Mouse (Mus musculus) gastrocnemius, postnatal 36 days (tissue): ENCODE measurements around the gene Elmo2. TPM values are rescaled to one million over a fixed set of nuclear protein-coding genes. Genes with fewer than 3 reads are reported as not detected.
A peak's percentile ranks its signal among the peaks of the same experiment; 100 is the strongest.

Experiments
- DNase-seq, 2 experiments: peaks; one replicate each; pipeline ENCODE4 v3.0.0; 2022
- intact Hi-C: fragments of 180-260 bp; cut with DNase I; formaldehyde crosslinking; loops from one replicate; pipeline ENCODE4 v1.15.1; 2025
- long read RNA-seq, 2 experiments: library from polyadenylated mRNA; stranded (forward); transcript quantifications; one replicate each; pipeline ENCODE4 v2.0.0; 2021
- total RNA-seq, 2 experiments: library from RNA; stranded (reverse); gene quantifications; 2 replicates each; pipeline ENCODE4 v1.2.3; 2021

Gene Elmo2
- total RNA-seq, result 10 to 100 TPM; 12.2 to 14.5 TPM
- long read RNA-seq, experiment 1, transcript Elmo2-203 (21 exons, 3,466 nt), result major isoform, 5 of 10 reads
- long read RNA-seq, experiment 1, partial matches to known transcripts, result 0 of 10 reads
- long read RNA-seq, experiment 1, other reads (novel, unspliced or antisense), result 5 of 10 reads
- long read RNA-seq, experiment 2, partial matches to known transcripts, result 0 of 6 reads
- long read RNA-seq, experiment 2, other reads (novel, unspliced or antisense), result 4 of 6 reads

DNA sequence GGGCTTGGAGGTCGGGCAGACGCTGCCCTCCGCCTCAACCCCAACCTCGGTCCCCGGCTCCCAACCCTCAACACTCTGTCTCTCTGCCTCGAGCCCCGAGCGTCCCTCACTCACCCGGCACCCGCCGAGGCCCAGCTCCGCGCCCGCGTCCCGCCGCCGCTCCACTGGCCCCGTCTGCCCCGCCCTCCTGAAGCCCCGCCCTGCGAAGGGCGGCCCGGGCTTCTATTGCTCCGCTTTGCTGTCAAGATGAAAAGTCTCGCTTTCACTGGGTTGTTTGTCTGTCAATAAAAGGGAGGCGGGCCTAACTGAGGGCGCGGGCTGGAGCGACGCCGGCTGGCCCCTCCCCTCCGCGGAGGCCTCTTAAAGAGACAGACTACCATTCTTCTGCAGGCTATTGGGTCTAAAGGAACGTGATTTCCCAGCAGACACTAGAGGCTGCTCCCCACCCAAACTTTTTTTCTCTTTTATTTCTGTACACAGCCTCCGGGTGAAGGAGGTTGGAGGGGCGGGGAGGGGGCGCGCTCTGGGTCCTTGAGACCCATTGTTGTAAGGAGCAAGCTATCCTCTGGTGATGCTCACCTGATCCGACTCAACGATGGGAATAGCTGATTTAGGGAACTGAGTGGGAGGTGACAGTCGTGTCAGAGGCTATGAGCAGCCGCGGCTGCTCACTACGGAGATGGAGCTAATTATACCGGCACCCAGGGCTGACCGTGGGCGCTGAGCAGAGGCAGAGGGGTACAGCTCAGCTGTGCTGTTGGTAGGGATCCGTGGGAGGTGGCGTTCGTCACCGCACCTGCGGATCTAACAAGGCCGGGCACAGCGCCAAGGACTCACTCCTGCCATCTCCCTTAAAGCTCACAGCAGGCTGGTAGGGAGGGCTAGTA is at the start of gene Elmo2:
Gene Elmo2, minus strand, starts transcription at position 176 of the 887 bp plus-strand sequence.
- intact Hi-C loops, result no loop called here
- DNase-seq, result peak; percentile 94 to 96

GRCm38 (mm10) chr2:165376001-165376400 is 49.7 kb upstream of the Elmo2 start:
- DNase-seq, result no peak
- intact Hi-C loops, result no loop called here

GRCm38 (mm10) chr2:165375478-165375877 is 49.2 kb upstream of the Elmo2 start:
- intact Hi-C loops, result no loop called here

DNA sequence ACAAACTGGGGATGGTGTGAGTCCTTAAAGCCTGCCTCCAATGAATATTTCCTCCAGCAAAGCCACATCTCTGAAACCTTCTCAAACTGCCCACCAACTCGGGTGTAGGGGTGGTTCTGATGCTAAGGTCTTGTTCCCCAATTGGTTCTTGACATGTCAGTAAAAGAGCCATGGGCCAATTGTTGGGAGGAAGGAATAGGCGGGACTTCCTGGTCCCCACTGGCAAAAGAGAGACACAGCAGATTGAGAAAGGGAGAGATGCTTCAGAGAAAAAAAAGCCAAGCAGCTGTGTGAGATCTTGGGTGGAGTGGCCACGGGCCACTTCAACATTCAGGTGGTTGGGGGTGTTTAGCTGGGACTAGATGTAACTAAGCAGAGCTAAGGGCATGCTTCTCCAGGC is 44.8 kb upstream of the Elmo2 start:
- intact Hi-C loops, result no loop called here
- no peak for DNase-seq

More at GRCm38 (mm10) chr2:165375478-165375877, 49.2 kb upstream of the Elmo2 start:
- no peak for DNase-seq

GRCm38 (mm10) chr2:165370348-165370747 is 44.1 kb upstream of the Elmo2 start:
- intact Hi-C loops, result no loop called here
- no peak for DNase-seq

- intact Hi-C loops, result loop anchor here (10.0 kb wide), 1 partner anchor 116 kb away; no protein-coding TSS in a partner anchor
- no peak for DNase-seq
Measured at GRCm38 (mm10) chr2:165368496-165368895, 42.2 kb upstream of the Elmo2 start, which contains the start of gene Zfp663. TSS of gene Zfp663 (minus strand) at chr2:165368729.

DNA sequence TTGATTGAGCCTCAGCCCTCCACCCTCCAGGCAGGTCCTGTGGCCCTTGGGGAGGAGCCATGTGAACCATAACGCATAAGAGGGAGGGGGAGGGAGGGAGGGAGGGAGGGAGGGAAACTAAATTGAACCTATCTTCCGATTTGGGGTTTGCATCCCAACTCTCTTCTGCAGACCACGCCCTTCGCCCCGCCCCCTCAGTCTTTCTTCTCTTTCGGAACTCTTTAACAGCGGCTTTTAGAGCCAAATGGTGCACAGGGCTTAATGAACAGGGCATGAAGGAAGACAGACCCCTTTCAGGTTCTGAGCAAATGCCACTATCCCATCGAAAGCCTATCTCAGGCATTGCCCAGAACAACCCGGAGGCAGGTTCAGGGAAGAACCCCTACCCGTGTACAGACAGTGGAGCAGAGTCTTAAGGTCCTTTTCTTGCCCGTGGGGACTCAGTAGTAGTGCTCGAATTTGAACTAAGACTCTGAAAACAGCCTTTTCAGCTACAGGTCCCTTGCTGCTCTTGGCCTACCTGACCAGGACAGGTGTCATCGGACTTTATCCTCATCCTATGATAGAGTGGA is 41.7 kb upstream of the Elmo2 start:
- DNase-seq, result no peak
- intact Hi-C loops, result loop anchor here (10.0 kb wide), 1 partner anchor 117 kb away; no protein-coding TSS in a partner anchor

GRCm38 (mm10) chr2:165367047-165367520 is 40.8 kb upstream of the Elmo2 start:
- intact Hi-C loops, result loop anchor here (10.0 kb wide), 1 partner anchor 118 kb away; no protein-coding TSS in a partner anchor
- DNase-seq, result no peak

- intact Hi-C loops, result loop anchor here (10.0 kb wide), 1 partner anchor 120 kb away; no protein-coding TSS in a partner anchor
- DNase-seq, result peak in 1 of 2 experiments; percentile 20
Measured at GRCm38 (mm10) chr2:165364334-165365091, 38.2 kb upstream of the Elmo2 start.

DNA sequence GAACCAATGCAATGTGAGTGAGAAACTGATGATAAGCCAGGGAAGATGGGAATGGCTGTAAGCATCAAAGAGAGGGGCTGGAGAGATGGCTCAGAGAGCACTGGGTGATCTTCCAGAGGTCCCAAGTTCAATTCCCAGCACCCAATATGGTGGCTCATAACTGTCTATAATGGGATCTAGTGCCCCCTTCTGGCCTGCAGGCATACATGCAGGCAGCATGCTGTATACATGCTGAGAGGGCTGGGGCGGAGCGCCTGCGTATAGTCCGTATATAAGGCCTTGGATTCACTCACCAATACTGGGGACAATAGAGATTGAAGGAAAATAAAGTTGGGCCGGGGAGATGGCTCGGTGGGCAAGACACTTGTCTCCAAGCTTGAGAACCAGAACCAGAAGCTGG is 37.0 kb upstream of the Elmo2 start:
- DNase-seq, result no peak
- intact Hi-C loops, result loop anchor here (10.0 kb wide), 1 partner anchor 122 kb away; no protein-coding TSS in a partner anchor

- DNase-seq, result peak in 1 of 2 experiments; percentile 39
Measured at GRCm38 (mm10) chr2:165360861-165361260, 34.6 kb upstream of the Elmo2 start.

DNA sequence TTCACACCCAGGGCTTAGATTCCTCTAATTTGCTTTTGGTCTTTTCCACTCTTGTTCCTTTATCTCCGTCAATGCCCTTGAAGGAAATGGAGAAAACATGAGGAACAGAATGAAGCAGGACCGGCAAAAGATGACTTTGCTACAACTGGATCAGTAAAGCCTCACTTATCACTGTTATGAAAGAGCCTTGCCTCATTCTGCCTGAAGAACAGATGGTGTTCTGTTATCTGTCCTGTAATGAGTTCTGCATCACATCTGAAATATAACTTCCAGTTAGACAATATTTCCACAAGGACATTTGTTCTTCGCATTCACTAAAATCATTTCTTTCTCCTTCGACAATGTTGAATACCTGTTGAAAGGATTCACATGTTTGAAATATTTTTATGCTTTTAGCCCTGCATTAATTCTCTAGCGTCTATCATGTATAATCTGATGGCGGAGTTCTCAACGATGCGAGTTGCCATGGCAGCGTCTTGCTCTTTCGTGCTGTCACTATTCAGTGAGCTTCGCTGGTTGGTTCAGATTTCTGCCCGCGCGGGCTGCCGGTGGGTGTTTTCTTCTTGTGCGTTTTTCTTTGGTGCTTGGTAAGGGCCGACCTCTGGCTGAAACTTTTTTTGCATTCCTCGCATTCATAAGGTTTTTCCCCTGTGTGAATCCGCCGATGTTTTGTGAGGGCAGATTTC is 25.7 kb upstream of the Elmo2 start:
- intact Hi-C loops, result no loop called here
- no peak for DNase-seq

More at GRCm38 (mm10) chr2:165360861-165361260, 34.6 kb upstream of the Elmo2 start:
- intact Hi-C loops, result loop anchor here (1.0 to 10.0 kb wide), 2 partner anchors 124 to 287 kb away; no protein-coding TSS in a partner anchor

- intact Hi-C loops, result no loop called here
- DNase-seq, result no peak
Measured at GRCm38 (mm10) chr2:165349466-165349865, 23.2 kb upstream of the Elmo2 start.

DNA sequence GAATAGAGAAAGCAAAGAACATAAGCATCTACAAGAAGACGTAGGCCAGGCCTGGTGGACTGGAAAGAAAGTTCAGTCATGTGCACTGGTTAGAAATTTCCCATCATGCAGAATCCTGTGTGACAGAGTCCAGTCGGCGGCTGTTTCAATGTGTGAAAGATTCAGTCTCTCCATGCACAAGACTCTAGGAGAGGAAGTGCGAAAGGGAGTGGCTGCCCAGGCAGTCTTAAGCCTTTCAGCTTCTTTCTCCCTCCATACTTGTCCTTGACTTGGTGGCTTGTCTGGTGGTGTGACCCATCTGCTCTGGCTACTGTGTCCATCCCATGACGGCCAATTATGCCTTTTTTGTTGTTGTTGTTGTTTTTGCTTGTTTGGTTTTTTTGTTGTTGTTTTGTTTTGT is 19.9 kb upstream of the Elmo2 start:
- intact Hi-C loops, result no loop called here
- DNase-seq, result no peak

DNA sequence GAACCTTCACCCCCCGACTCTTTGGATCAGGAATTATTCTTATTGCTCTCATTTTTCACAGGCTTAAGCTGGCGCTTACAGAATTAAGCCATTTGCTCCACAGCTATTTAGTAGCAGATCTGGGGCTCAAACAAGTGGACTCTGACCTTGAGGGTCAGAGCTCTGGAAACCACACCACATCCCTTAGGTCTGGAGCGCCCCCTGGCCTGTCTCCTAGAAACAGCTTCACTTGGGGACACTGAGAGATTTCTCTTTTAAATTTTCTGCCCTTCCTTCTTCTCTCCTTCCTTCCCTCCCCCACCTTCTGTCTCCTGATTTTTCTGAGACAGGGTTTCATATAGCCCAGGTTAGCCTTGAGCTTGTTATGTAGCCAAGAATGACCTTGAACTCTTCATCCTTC is 10.9 kb upstream of the Elmo2 start:
- no peak for DNase-seq
- intact Hi-C loops, result loop anchor here (1.0 to 5.0 kb wide), 2 partner anchors 104 to 260 kb away; no protein-coding TSS in a partner anchor

DNA sequence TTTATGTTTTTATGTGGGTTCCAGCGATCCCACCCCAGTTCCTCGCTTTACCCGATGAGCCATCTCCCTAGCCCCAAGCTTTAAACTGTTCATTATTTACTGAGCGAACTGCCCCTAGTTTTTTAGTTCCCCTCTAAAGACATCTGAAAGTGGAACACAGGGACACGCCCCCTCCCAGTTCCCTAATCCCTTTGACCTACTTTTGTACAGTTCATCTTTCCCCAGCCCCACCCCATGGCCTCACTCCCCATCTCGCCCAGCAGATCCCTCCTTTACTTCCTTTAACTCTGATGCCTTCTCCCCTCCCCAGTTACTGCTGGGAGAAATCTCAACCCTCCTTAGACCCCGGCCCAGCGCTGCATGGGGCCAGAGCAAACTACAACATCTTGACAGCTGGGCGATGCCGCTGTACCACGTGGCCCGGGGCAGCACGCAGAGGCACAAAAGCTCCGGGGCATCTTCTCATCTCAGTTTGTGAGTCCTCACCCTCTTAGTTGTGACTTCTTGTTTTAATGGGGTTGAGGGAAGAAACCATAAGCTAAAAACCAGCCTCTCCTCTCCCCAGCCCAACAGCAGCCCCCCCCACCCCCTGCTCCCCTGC is 6.4 kb upstream of the Elmo2 start:
- intact Hi-C loops, result no loop called here
- DNase-seq, result no peak

DNA sequence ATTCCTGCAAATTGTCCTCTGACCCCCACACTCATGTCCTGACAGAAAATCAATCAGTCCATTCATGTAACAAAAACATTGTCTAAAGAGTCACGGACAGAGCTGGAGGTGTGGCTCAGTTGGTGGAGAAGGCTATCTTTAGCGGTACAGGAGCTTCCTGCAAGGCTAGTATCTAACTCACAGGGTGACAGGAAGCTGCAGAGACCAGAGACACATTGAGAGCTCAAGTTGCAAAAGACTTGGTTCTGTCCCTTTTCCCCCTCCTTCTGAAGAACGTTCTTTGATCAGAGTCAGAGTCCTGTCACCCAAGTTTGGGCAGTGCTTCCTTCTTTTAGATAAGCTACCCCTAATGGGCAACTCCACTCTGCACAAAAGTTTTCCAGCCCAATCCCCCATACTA is 3.4 kb upstream of the Elmo2 start:
- intact Hi-C loops, result loop anchor here (2.0 kb wide), 1 partner anchor 49 kb away; no protein-coding TSS in a partner anchor
- DNase-seq, result no peak

DNA sequence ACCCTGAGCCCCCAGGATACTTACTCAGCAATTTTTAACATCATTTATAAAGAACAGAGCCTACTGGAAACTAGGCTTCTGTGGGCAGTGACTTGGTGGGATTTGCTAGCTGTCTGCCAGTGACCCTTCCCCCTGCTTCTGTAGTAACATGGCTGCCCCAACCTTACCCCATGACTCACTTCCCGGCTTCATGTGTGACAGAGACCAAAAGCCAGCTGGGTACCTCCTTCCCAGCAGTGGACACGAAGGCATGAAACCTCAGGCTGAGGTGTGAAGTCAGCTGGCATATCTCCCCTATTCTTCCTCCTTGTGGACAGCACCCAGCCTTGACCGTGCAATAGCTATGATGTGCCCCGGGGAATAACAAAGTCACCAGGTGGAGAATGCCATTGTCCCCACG is 2.5 kb upstream of the Elmo2 start:
- no peak for DNase-seq
- intact Hi-C loops, result loop anchor here (2.0 kb wide), 1 partner anchor 48 kb away; no protein-coding TSS in a partner anchor

DNA sequence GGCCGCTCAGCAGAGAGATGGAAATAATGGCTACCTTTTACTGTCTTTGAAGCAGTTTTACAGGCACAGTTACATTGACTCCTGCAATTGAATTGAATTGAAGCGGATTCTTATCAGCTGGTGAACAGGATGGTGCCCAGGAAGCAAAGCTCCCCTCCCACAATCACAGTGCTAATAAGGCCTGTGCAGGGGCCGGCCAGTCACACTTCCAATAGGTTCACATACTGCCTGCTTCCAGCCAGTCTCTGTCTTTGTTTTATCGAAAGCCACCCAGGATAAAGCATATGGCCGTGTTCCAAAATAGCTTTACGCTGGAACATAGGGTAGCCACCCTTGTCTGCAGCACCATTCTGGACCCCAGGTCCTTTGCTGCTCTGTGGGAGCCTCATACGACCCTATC is 1.1 kb upstream of the Elmo2 start:
- DNase-seq, result no peak

More for the DNA sequence above, 1.1 kb upstream of the Elmo2 start:
- intact Hi-C loops, result no loop called here
